ENCODE assay signal across 17 mouse cellular contexts in the genomic region with DNA sequence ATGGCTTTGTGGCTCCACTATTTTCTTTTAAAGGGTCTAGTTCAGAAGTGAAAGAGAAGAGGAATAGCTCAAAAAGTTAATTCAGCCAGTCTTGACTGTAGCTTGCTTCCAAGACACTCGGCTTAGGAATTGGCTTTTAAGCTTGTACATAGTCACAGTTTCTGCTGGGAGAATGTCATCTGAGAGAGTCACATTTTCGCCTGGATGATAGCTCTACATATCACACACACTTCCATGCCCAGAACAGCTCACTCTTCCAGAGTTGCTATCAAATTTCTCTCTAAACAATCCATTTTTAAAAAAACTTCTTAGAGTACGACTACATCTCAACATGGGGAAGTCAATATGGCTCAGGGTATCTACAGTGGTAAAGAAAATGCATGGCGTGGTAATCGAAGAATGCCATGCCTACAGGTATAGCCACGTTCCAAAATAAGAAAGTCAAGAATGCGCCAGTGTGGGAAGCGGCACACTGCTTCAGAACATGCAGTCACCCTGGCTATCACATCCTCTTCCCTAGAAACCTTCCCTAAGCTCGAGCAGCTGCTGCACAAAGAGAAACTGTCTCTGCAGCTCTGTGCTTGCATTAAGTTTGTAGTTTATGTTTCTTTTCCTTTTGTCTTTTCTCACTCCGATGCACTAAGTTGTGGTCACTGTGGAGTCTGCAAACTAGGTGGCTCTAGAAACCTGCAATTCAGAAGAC.
A peak's percentile ranks its signal among the peaks of the same experiment; 100 is the strongest.
DNase-seq lines count a peak whose midpoint lies in the region; ATAC-seq and TF ChIP-seq lines count a peak whose summit lies in the region.
"Had no signal": no experiment of that assay in that cellular context is flagged by ENCODE, and none has a peak within 500 bp of the region (broad histone marks: within the 10 kb centered on the region; RNA-seq: fewer than 3 reads in every experiment).

No protein-coding gene starts in this region.

- no peaks in the 10 kb centered on the region for H3K4me1 ChIP-seq in forebrain, embryonic 16.5 days (replicated peaks; ENCODE audit: control insufficient read depth, insufficient read depth, low read length)
- no peaks in the 10 kb centered on the region for H3K4me1 ChIP-seq in forebrain, embryonic 13.5 days
- H3K4me1 ChIP-seq in heart, embryonic 14.5 days (ENCODE audit: control insufficient read depth in 2 of 2, insufficient read depth in 2 of 2, low read length in 2 of 2) = peaks cover 2 to 10% of the 10 kb centered on the region in 2 experiments; a peak in 3 of 4 replicates
- 0 out of 2 replicates have a peak, but pooled peaks cover 3% of the 10 kb centered on the region for H3K4me1 ChIP-seq in lung, embryonic 14.5 days (ENCODE audit: insufficient read depth)
- H3K4me1 ChIP-seq: hindbrain, embryonic 15.5 days; midbrain, embryonic 12.5 days had no signal

- no peak overlapping the region for H3K4me2 ChIP-seq in forebrain, embryonic 16.5 days (ENCODE audit: low read length)
- no peak overlapping the region for H3K4me2 ChIP-seq in forebrain, embryonic 13.5 days
- H3K4me2 ChIP-seq in heart, embryonic 14.5 days (ENCODE audit: low read length) = peak overlapping the region; percentile 25; the same call in 1 of the 2 replicates
- no peak overlapping the region for H3K4me2 ChIP-seq in lung, embryonic 14.5 days
- H3K4me2 ChIP-seq: hindbrain, embryonic 15.5 days; midbrain, embryonic 12.5 days had no signal

- H3K36me3 ChIP-seq in forebrain, embryonic 16.5 days (ENCODE audit: control insufficient read depth, insufficient read depth) = no peaks in the 10 kb centered on the region
- H3K36me3 ChIP-seq in forebrain, embryonic 13.5 days (ENCODE audit: poor library complexity, severe bottlenecking) = no peaks in the 10 kb centered on the region
- no peaks in the 10 kb centered on the region for H3K36me3 ChIP-seq in heart, embryonic 14.5 days (ENCODE audit: control insufficient read depth, insufficient read depth, low read length)
- H3K36me3 ChIP-seq in lung, embryonic 14.5 days (ENCODE audit: insufficient read depth) = no peaks in the 10 kb centered on the region
- H3K36me3 ChIP-seq: hindbrain, embryonic 15.5 days; midbrain, embryonic 12.5 days had no signal

- intact Hi-C loops in heart, postnatal 14 days (cut with DNase I) = no loop called here

- WGBS in forebrain, embryonic 16.5 days = 79% methylated on average over 10 of the region's 10 CpGs
- 85% methylated on average over 10 of the region's 10 CpGs for WGBS in forebrain, embryonic 13.5 days
- 59% methylated on average over 10 of the region's 10 CpGs for WGBS in heart, embryonic 14.5 days
- 59% methylated on average over 10 of the region's 10 CpGs for WGBS in lung, embryonic 14.5 days

- H3K9ac ChIP-seq in forebrain, embryonic 16.5 days (replicated peaks; ENCODE audit: low read depth, low read length) = no peak overlapping the region
- no peak overlapping the region for H3K9ac ChIP-seq in forebrain, embryonic 13.5 days
- no peak overlapping the region for H3K9ac ChIP-seq in heart, embryonic 14.5 days (ENCODE audit: low read length)
- no peak overlapping the region for H3K9ac ChIP-seq in lung, embryonic 14.5 days
- H3K9ac ChIP-seq: hindbrain, embryonic 15.5 days; midbrain, embryonic 12.5 days had no signal

- H3K4me3 ChIP-seq in forebrain, embryonic 16.5 days (replicated peaks; ENCODE audit: low read length) = no peak overlapping the region
- no peak overlapping the region for H3K4me3 ChIP-seq in forebrain, embryonic 13.5 days
- H3K4me3 ChIP-seq in heart, embryonic 14.5 days (ENCODE audit: control insufficient read depth in 1 of 2, insufficient read depth in 1 of 2, low read depth in 1 of 2, low read length in 2 of 2) = no peak overlapping the region
- H3K4me3 ChIP-seq in lung, embryonic 14.5 days (ENCODE audit: low read depth, low read length) = no peak overlapping the region
- H3K4me3 ChIP-seq: hindbrain, embryonic 15.5 days; midbrain, embryonic 12.5 days had no signal

- TF ChIP-seq CTCF in lung, embryonic 14.5 days (IDR thresholded peaks at IDR 0.05; ENCODE audit: low read depth) = no peak

- no peaks in the 10 kb centered on the region for H3K27me3 ChIP-seq in forebrain, embryonic 16.5 days (replicated peaks; ENCODE audit: control insufficient read depth, insufficient read depth, low read length)
- no peaks in the 10 kb centered on the region for H3K27me3 ChIP-seq in forebrain, embryonic 13.5 days
- no peaks in the 10 kb centered on the region for H3K27me3 ChIP-seq in heart, embryonic 14.5 days (ENCODE audit: control insufficient read depth, insufficient read depth, low read length)
- no peaks in the 10 kb centered on the region for H3K27me3 ChIP-seq in lung, embryonic 14.5 days (ENCODE audit: insufficient read depth, low read length)
- H3K27me3 ChIP-seq: hindbrain, embryonic 15.5 days; midbrain, embryonic 12.5 days had no signal

- peak; percentile 28; the same call in 1 of the 2 replicates for ATAC-seq in forebrain, embryonic 16.5 days
- no peak for ATAC-seq in forebrain, embryonic 13.5 days
- ATAC-seq in heart, embryonic 14.5 days (ENCODE audit: insufficient number of reproducible peaks, insufficient read depth, low FRiP score, low read depth) = no peak
- peak; percentile 44 for ATAC-seq in lung, embryonic 14.5 days (ENCODE audit: insufficient read depth)
- ATAC-seq: intestine, embryonic 16.5 days had no signal

- H3K27ac ChIP-seq in forebrain, embryonic 16.5 days (ENCODE audit: low read length) = no peak overlapping the region
- no peak overlapping the region for H3K27ac ChIP-seq in forebrain, embryonic 13.5 days
- H3K27ac ChIP-seq in heart, embryonic 14.5 days (replicated peaks in 1 of 2; ENCODE audit: control insufficient read depth in 1 of 2, insufficient read depth in 1 of 2, low read depth in 2 of 2, low read length in 2 of 2) = peak overlapping the region in 1 of 2 experiments; percentile 44; a peak in 3 of 4 replicates
- no peak overlapping the region for H3K27ac ChIP-seq in lung, embryonic 14.5 days (ENCODE audit: low read depth)
- H3K27ac ChIP-seq: hindbrain, embryonic 15.5 days; midbrain, embryonic 12.5 days had no signal

- DNase-seq in heart, postnatal 14 days = no peak
- peak; percentile 22 for DNase-seq in lung, embryonic 14.5 days
- DNase-seq in lung, postnatal 25 days (ENCODE audit: low spot score) = no peak
- no peak for DNase-seq in urinary bladder, postnatal 10 days (ENCODE audit: low spot score)
- DNase-seq: adrenal gland, adult 8-10 months; cerebellum, adult 11 months; cerebellum, postnatal 36 days; gastrocnemius, postnatal 14 days; lung, adult 18-20 months; right cerebral cortex, postnatal 4 days; thymus, postnatal 25 days had no signal

- H3K9me3 ChIP-seq in forebrain, embryonic 16.5 days (ENCODE audit: control insufficient read depth, low read length) = no peaks in the 10 kb centered on the region
- H3K9me3 ChIP-seq in forebrain, embryonic 13.5 days (replicated peaks) = no peaks in the 10 kb centered on the region
- no peaks in the 10 kb centered on the region for H3K9me3 ChIP-seq in heart, embryonic 14.5 days (ENCODE audit: control insufficient read depth, low read length)
- H3K9me3 ChIP-seq in lung, embryonic 14.5 days (ENCODE audit: low read depth, low read length) = no peaks in the 10 kb centered on the region
- H3K9me3 ChIP-seq: hindbrain, embryonic 15.5 days; midbrain, embryonic 12.5 days had no signal

Comparison
In these comparisons a context has a peak if more than half of its experiments do, and no peak if none do; other contexts are left out.
1. ATAC-seq: peak in forebrain, embryonic 16.5 days (single experiment) and lung, embryonic 14.5 days (single experiment); none in forebrain, embryonic 13.5 days (single experiment) and heart, embryonic 14.5 days (single experiment).